Mouse (Mus musculus): ENCODE data around the gene Olfr364-ps1.

The Olfr364-ps1 gene

DNA sequence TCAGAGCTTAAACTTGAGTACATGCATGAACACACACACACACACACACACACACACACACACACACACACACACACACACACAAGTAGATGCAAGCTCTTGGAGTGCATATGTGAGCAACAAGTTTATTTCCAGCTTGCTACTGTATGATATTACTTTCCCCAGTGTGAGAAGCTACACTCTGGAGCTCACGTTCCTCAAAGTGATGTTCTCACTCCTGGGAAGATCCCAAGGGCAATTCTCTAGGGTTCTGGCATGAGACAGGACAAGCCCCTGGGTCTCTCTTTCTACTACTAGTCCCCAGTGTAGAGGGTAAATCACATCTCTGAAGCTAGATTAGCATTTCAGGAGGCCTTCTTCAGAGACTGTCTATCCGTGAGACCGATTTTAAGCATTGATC is at the start of gene Olfr364-ps1:
Gene Olfr364-ps1, plus strand, starts transcription at position 301 of the 400 bp plus-strand sequence.
- no peak for DNase-seq (ENCODE audit: low spot score in 2 of 2)

DNA sequence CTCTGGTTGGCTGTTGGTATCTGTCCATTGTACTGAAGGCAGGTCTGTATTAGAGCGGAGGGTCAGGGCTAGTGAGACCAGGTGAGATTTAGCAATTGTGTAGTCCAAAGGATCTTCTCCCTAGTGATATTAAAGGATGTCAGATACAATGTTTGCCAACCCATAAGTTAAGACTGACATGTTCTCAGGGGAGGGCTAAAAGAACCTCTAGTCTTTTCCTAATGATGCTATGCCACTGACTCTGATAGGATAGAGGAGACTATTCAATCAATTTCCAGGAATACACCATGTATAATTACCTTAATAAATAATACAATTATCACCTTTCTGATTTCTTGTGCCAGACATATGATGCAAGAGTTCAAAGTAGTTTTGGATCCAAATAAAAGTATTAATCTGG is 21.3 kb upstream of the Olfr364-ps1 start, which contains the start of gene Olfr362:
Gene Olfr362, minus strand, starts transcription at position 101 of the 400 bp plus-strand sequence.
- no peak for DNase-seq (ENCODE audit: low spot score in 2 of 2)

DNA sequence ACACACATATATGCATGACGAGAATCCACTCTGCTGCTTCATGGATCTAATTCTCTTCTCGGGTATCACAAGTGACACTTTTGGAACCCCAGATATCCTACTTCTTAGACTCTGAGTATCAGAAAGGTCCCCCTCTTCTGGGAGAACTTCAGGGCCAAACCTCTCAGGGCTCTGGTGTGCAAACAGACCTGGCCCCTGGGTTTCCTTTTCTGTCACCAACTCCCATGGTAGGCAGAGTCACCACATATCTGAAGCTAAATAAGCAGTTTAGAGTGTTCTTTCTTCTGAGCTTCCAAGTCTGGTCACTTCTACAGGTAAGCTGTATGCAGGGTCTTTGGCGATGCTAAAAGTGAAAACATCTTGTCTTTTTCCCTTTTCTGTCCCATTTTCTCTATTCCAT is 48.8 kb downstream of the Olfr364-ps1 start, which contains the start of gene Olfr365:
Gene Olfr365, plus strand, starts transcription at position 301 of the 400 bp plus-strand sequence.
- no peak for DNase-seq (ENCODE audit: low spot score in 2 of 2)

All from frontal cortex, postnatal 10 days (tissue).